Mouse (Mus musculus): ENCODE data around the gene Trappc10.
"Not testable (repeated sequence)": the region's sequence is repeated elsewhere in the genome, so short reads cannot be mapped to it uniquely, and the experiment has no call there.

Trappc10 gene

GRCm38 (mm10) chr10:78186076-78186475 is 58.4 kb downstream of the Trappc10 start:
- DNase-seq, result not testable (repeated sequence)

DNA sequence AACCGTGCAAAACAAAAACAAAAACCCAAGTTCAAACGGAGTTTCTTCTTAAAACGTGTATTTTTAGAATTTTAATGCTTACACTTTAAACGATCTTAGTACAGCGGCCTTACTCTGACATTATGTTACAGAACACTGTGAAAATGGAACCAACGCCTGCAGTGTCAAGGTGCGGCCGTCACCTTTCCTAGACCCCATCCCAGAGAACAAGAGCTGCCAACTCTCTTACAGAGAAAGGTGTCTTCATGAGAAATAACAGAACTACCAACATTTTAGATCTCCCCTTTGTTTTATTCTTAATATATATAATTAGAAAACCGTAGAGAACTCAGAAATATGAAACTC is 59.1 kb downstream of the Trappc10 start:
- no peak for DNase-seq

DNA sequence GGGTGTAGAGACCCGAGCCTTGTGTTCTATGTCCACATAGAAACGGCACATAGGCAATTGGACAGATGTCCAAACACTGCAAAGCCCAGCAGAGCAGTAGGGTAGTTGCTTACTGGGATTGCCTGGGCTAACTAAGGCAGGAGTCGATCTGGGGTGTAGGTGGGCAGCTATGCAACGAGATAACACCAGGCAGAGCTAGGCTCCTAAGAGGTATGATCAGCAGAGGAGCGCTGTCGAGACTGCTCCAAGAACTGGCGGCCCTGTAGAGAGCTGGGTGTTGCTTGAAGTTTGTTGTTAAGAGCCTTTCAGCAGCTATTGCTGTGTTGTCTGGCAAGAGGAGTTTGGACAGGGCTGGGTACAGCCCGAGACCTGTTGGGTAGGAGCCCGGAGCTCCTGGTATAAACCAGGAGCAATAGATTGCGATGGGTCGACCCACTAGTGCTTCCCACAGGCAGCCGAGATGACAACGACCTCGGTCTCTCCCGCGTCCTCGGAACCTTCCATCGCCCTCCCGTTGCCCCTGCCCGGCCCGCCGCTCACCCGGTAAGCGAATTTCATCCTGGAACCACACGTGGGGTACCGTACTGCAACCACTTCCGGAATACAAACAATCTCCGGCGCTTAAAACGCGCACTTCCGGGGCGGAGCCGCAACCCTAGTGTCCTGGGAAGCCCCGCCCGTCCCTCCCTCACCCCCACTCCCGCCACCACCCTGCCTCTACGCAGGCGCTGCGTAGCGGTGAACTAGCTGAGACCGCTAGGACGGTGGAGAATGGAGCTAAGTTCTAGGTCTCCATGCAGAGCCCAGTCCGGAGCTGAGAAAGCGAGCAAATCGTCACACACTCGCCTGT is 59.7 kb downstream of the Trappc10 start, which contains the start of gene Pwp2:
TSS of gene Pwp2 (minus strand) at position 619 of the 850 bp plus-strand sequence.
- DNase-seq, result peak; percentile 94

GRCm38 (mm10) chr10:78183577-78183976 is 60.9 kb downstream of the Trappc10 start:
- no peak for DNase-seq

- DNase-seq, result no peak
Observed at GRCm38 (mm10) chr10:78182321-78182720, 62.1 kb downstream of the Trappc10 start.

- no peak for DNase-seq
Observed at GRCm38 (mm10) chr10:78174474-78174873, 70.0 kb downstream of the Trappc10 start.

DNA sequence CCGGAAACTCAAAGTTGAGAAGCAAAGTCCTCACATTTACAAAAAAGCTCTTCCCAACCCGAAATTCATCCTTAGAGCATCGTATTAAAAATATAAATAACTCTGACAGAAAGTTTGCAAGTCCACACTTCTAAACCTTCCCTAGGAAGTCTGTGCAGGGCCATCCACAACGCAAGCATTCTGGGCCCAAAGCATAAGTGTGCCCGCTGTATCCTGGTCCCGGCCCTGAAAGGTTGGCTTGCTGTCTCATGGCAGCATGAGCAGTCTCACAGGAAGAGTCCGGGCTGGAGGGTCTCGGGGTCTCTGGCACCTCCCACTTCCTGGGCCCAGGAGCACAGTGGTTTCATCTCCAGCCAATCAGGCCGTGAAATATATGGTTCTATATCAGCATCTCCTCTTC is 72.9 kb downstream of the Trappc10 start:
- no peak for DNase-seq

DNA sequence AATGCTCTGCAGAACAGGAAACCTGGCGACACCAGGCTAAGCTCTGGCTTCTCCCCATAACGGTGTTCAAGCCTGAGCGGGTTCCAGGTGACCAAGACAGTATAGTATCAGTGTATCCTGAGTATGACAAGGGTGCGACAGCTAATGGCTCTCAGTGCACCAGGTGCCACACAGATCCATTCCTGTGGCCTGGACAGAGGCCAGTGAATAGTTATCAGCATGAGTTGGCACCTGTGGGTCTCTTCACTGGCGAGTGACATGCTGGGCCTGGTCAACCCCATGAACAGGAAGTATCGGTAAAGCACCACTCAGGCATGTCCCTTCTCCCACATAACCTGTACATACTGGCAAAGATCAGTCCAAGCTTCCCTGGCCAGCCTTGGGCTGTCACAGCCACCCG is 73.4 kb downstream of the Trappc10 start:
- DNase-seq, result no peak

DNA sequence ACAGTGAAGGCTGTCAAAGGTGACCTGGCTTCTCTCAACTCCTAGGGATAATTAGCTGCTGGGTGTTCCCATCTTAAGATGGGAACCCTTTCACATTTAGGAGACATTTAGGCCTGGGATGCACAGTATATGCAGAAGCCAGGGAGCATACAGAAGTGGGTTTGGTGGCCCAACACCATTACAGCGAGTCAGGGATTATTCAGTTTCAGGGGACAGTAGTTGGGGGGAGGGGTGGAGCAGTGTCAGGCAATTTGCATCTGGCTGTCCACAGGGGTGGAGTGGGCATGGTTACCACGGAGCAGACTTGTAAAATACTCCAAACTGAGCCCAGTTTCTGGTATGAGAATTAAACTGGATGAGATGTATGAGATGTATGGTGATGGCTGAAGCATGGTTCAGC is 74.0 kb downstream of the Trappc10 start:
- no peak for DNase-seq

DNA sequence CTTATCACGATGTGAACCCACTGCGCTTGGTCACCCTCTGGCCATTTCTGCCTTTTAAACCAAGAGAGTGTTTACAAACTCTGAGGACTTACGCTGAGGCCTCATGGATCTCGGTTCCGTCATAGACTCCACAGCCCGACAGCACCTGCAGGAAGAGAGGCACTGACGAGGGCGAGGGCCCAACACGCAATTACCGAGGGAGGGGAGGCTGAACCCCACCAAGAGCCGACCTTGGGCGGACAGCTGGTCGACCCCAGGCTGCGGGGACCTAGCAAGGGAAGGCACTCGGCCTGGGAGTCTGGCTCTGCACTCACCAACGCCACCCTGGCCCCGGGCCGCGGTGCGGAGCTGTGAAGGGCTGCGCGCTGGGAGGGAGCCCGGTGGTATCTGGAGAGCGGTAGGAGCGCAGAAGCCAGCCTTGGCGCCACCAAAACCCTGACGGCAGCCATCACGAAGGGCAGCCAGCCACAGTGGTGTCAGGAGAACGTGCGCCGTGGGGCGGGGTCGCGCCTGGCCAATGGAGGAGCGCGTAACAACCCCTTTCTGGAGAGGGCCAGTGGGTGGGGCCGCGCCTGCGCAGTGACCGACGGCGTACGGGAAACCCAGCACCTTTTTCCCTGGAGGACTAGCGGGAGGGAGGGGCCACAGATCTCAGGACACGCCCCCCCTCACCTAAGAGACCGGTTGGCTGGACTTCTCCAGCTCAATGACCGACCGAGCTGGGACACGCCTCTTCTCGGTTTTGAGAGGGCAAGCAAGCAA is 75.0 kb downstream of the Trappc10 start, which contains the start of gene D10Jhu81e:
TSS of gene D10Jhu81e (minus strand) at position 502 of the 762 bp plus-strand sequence.
- DNase-seq, result peak; percentile 100

DNA sequence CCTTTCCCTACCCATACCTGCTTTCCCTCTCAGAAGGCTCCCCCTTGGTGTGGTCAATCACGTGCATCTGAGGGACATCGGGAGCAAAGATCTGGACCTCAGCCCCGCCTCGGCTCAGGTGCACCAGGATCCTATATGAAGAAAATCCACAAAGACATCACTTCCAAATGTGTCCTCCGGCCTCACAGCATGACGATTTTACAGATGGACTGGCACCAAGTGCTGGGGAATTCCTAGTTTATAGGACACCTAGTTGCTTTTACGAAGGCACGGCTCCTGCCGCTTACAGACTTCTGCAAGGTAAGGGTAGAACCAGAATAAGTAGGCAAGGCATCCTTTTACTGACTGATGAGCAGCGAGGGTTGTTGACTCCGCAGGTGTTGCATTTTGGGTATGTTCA is 75.6 kb downstream of the Trappc10 start:
- no peak for DNase-seq

DNA sequence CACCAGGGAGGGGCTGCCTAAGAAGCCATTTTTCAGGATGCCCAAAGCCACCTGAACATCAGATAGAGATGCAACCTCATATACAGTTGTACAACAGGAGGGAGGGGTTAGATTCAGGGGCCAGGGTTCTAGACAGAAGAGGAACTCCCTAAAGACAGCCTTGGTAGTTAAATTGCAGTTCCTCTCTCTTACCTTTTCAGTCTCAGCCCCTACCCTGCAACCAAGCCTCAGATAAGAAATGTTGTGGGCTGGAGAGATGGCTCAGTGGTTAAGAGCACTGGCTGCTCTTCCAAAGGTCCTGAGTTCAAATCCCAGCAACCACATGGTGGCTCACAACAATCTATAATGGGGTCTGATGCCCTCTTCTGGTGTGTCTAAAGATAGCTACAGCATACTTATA is 76.7 kb downstream of the Trappc10 start:
- DNase-seq, result no peak

DNA sequence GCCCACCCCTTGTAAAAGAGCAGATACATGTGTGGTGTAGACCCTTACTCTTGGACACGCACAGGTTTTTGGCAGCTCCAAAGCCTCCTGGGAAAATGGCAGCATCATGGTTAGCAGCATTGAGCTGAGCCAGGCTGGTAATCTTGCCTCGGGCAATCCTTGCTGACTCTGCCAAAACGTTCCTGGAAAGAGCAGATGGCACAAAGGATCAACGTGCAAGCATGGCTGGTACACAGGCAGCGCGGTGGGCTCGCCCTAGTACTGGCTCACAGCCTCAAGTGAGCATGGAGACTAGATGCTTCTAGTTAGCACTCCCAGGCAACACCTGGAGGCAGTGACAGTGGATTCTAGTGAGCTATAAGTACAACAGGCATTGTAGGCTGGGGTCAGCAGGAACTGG is 77.1 kb downstream of the Trappc10 start:
- no peak for DNase-seq

DNA sequence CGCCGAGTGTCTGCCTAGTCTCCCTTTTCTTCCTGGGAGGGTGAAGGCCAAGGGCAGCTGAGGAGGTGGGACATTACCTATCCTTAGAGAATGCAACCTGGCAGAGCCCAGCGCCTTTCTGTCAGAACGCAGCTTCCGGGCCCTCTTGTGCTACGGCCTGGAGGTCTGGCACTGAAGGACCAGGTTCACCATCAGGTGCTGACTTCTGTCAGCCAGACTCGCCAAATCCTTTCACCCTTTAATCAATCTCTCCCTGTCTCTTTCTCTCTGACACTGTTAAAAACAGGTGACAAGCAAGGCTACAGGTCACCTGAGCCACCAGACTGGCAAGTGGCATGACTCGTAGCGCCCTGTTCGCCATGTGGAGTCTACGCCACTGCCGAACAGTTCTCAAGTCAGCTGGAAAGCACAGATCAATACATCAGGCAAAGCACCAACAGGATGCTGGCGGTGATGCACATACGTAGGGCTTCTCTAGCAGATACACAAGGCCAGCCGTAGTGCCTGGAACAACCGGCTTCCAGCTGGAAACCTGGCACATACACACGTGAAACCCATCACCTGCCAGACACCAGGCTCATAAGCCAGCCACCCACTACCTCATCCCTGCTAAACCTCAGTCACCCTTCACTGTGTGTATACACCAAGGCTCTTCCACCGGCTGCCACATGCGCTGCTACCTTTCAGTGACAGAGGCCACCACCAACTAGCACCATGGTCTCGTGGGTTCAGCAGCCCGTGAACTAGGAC is 79.0 kb downstream of the Trappc10 start:
- no peak for DNase-seq

DNA sequence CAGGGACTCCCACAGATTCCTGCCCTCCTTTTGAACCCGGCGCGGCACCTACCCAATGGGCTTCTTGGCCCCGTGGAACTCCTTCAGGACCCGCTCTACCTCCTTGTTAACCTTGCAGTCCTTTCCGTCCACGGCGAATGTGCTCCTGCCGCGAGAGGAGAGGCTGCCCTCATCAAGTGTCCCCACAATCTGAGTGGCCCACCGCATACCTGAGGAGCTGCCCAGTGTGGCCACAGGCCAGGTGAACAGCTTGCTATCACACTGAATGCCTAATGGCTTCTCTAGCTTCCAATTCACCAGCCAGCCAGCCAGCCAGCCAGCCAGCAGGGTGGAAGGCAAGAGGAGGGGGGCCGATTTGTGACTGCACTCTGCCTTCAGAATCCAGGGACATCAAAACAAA is 79.7 kb downstream of the Trappc10 start:
- no peak for DNase-seq

- DNase-seq, result peak; percentile 73
Observed at GRCm38 (mm10) chr10:78163923-78164322, 80.5 kb downstream of the Trappc10 start.

DNA sequence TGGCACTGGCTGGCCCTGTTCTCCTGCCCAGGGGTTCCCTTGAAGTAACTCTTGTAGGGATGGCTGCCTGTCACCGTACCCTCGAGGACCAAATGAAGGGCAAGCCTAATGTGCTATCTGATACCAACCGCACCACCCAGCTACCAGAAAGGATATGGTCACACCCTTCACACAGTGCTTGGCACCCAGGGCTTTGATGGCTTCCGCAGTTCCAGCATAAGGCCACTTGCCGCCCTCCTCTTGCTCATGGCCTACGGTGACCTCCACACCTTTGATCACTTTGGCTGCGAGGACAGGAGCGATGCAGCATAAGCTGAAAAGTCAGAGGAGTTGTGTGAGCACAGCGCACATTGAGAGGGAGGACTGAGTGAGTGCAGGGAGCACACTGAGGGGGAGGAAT is 81.2 kb downstream of the Trappc10 start:
- no peak for DNase-seq

DNA sequence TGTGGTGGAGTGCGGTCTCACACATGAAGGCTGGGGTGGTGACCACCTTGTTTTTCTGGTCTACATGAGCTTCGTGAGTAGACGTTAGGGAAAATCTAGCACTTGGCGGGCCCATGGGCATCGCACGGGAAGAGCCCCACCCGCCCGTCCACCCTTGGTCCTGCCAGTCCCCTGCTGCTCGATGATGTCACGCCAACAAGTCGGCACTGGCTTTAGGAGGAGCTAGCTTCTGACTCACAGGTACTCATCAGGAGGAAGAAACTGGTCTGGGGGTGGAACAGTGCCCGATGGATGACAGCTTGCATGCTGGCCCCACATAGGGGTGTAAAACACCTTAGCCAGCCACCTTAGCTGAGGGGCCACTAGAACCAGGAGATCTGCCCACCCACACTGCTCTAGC is 81.8 kb downstream of the Trappc10 start:
- no peak for DNase-seq

GRCm38 (mm10) chr10:78161096-78161495 is 83.3 kb downstream of the Trappc10 start:
- DNase-seq, result no peak

DNA sequence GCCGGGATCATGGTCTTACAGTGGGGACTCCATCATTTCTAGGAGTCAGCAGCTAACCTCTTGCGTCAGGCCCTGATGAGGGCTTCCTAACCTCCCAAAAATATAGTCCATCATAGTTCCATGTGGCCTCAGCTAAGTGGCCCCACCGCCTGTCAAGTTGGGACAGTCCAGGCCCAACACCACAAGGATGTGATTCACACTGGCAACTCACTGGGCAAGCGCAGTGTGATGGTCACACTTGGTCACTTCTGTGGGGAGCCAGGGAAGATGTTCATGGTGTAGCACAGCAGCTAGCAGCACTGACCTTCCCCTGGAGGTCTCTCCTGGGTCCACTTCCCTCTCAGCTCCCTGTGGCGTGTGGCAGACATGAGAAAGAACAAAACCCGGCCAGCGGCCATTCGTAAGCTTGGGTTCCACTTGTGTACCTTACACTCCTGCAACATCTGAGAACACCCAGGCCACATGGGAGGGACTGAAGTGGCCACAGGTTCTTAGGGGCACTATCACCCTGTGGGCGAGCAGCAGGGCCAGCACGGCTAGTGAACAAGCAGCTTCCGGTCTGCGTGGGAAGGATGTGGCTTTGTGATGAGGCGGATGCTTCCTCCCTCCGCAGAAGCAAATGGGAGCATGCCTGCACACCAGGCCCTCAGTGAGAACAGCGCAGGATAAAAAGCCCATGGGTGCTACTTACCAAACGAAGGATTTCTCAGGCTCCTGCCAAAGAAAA is 83.9 kb downstream of the Trappc10 start:
- no peak for DNase-seq

- peak; percentile 91 for DNase-seq
Observed at GRCm38 (mm10) chr10:78159906-78160305, 84.5 kb downstream of the Trappc10 start.

DNA sequence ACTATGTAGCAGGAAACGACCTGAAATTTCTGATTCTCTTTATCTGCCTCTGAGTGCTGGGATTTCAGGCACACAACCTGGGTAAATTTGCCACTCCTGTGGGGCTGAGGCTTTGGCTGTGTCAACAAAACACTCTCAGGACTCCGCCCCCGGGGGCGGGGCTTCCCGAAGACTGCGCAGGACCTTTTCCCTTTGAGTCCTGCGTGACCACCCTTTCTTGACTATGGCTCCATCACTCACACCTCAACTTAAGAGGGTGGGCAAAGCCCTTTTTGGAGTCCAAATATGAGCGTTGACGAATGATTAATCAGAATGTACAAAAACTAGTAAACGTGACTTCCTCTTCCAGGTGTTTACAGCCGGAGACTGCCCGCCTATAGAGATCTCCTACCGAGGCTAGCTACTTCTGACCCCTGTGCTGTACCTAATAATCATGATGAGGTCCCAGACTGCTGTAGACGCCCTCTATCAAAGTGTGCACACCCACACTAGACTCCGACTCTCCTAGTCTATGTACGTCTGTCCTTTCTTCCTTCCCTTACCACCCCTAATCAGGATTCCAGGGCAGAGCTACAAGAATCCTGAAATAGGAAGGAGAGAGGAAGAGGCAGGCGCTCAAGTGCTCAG is 85.1 kb downstream of the Trappc10 start:
- DNase-seq, result peak; percentile 86
